Mouse (Mus musculus) midbrain, embryonic 10.5 days (tissue): ENCODE results near the gene Zbtb9. TPM values are rescaled to one million over a fixed set of nuclear protein-coding genes. Genes with fewer than 3 reads are reported as not detected.
A peak's percentile ranks its signal among the peaks of the same experiment; 100 is the strongest.

ENCODE experiments used
- DNase-seq: peaks from one replicate; pipeline ENCODE4 v3.0.0-alpha.2; 2017; ENCODE audit warnings: low spot score
- H3K27ac ChIP-seq: fragments of 300-500 bp; sonication (generic); replicated peaks from 2 replicates; pipeline ENCODE4 v1.5.1; 2016; ENCODE audit warnings: mild to moderate bottlenecking
- H3K27me3 ChIP-seq: fragments of 300-500 bp; sonication (generic); 2 replicates; pipeline ENCODE4 v1.6.1; 2016; ENCODE audit warnings: low read depth, mild to moderate bottlenecking; ENCODE audit not compliant: poor library complexity, severe bottlenecking
- H3K36me3 ChIP-seq: fragments of 300-500 bp; sonication (generic); 2 replicates; pipeline ENCODE4 v1.6.1; 2016; ENCODE audit warnings: mild to moderate bottlenecking, moderate library complexity
- H3K4me1 ChIP-seq: fragments of 300-500 bp; sonication (generic); 2 replicates; pipeline ENCODE4 v1.6.1; 2016
- H3K4me3 ChIP-seq: fragments of 300-500 bp; sonication (generic); 2 replicates; pipeline ENCODE4 v1.5.1; 2016; ENCODE audit warnings: mild to moderate bottlenecking, moderate library complexity
- H3K9me3 ChIP-seq: fragments of 300-500 bp; sonication (generic); replicated peaks from 2 replicates; pipeline ENCODE4 v1.6.1; 2016; ENCODE audit warnings: mild to moderate bottlenecking
- WGBS: fragments of 180-500 bp; shearing (Covaris S2); methylation state at CpG from one replicate; pipeline ENCODE4 v1.1.7; 2016; 5-methylcytosine and 5-hydroxymethylcytosine counted together
- polyA plus RNA-seq: library from polyadenylated mRNA; unstranded; fragments of >200 nt; fragmentation: Nextera tagmentation; extraction: Ambion mirVana; gene quantifications from 2 replicates; pipeline ENCODE4 v1.2.1, GENCODE M21; 2016

Gene Zbtb9
- polyA plus RNA-seq, 1 experiment from 2014 or later, result 18.8 TPM

GRCm38 (mm10) chr17:27011998-27012672, 39.2 kb downstream of the Zbtb9 start:
- no peak for DNase-seq
- Histone ChIP-seq H3K27me3 (no peaks in the 10 kb centered on the region), H3K9me3 (no peaks in the 10 kb centered on the region), H3K36me3 (no peaks in the 10 kb centered on the region), H3K27ac (no peak overlapping the region), H3K4me1 (peaks cover 20% of the 10 kb centered on the region), H3K4me3 (no peak overlapping the region)
- 67% methylated on average over 14 of the region's 14 CpGs for WGBS

- DNase-seq, result no peak
- H3K4me1 ChIP-seq, result peaks cover 27% of the 10 kb centered on the region
- no peaks in the 10 kb centered on the region for H3K27me3 ChIP-seq
- no peaks in the 10 kb centered on the region for H3K36me3 ChIP-seq
- no peak overlapping the region for H3K4me3 ChIP-seq
- 63% methylated on average over 6 of the region's 6 CpGs for WGBS
- H3K27ac ChIP-seq, result no peak overlapping the region
- no peaks in the 10 kb centered on the region for H3K9me3 ChIP-seq
These were observed 39.9 kb downstream of the Zbtb9 start for GRCm38 (mm10) chr17:27012909-27013308.

- peak overlapping the region; percentile 79 for H3K27ac ChIP-seq
- H3K27me3 ChIP-seq, result no peaks in the 10 kb centered on the region
- H3K4me1 ChIP-seq, result peaks cover 26% of the 10 kb centered on the region
- peak overlapping the region; percentile 54 for H3K4me3 ChIP-seq
- 8% methylated on average over 34 of the region's 34 CpGs for WGBS
- H3K9me3 ChIP-seq, result no peaks in the 10 kb centered on the region
- H3K36me3 ChIP-seq, result peaks cover 35% of the 10 kb centered on the region
- peak; percentile 87 for DNase-seq
These were observed 44.9 kb downstream of the Zbtb9 start for GRCm38 (mm10) chr17:27017564-27018499.

GRCm38 (mm10) chr17:27018555-27019196, 45.7 kb downstream of the Zbtb9 start:
- no peak for DNase-seq
- Histone ChIP-seq H3K4me3 (peak overlapping the region; percentile 54), H3K9me3 (no peaks in the 10 kb centered on the region), H3K27me3 (no peaks in the 10 kb centered on the region), H3K36me3 (peaks cover 43% of the 10 kb centered on the region), H3K27ac (peak overlapping the region; percentile 79), H3K4me1 (peaks cover 25% of the 10 kb centered on the region)
- WGBS, result 45% methylated on average over 12 of the region's 12 CpGs

- no peak for DNase-seq
- Histone ChIP-seq H3K27me3 (no peaks in the 10 kb centered on the region), H3K4me3 (no peak overlapping the region), H3K4me1 (peaks cover 19% of the 10 kb centered on the region), H3K36me3 (peaks cover 67% of the 10 kb centered on the region), H3K9me3 (no peaks in the 10 kb centered on the region), H3K27ac (no peak overlapping the region)
- WGBS, result 94% methylated on average over 14 of the region's 14 CpGs
These were observed 48.1 kb downstream of the Zbtb9 start for GRCm38 (mm10) chr17:27021076-27021475.

GRCm38 (mm10) chr17:27021736-27022135, 48.8 kb downstream of the Zbtb9 start:
- Histone ChIP-seq H3K36me3 (peaks cover 70% of the 10 kb centered on the region), H3K27ac (no peak overlapping the region), H3K4me3 (no peak overlapping the region), H3K27me3 (no peaks in the 10 kb centered on the region), H3K4me1 (peaks cover 19% of the 10 kb centered on the region), H3K9me3 (no peaks in the 10 kb centered on the region)
- no peak for DNase-seq
- 96% methylated on average over 9 of the region's 9 CpGs for WGBS

GRCm38 (mm10) chr17:27023342-27023741, 50.4 kb downstream of the Zbtb9 start:
- Histone ChIP-seq H3K27me3 (no peaks in the 10 kb centered on the region), H3K4me1 (peaks cover 19% of the 10 kb centered on the region), H3K36me3 (peaks cover 70% of the 10 kb centered on the region), H3K27ac (no peak overlapping the region), H3K9me3 (no peaks in the 10 kb centered on the region), H3K4me3 (no peak overlapping the region)
- no peak for DNase-seq
- WGBS, result 94% methylated on average over 4 of the region's 4 CpGs

GRCm38 (mm10) chr17:27025326-27025902, 52.4 kb downstream of the Zbtb9 start:
- peaks cover 22% of the 10 kb centered on the region for H3K4me1 ChIP-seq
- H3K4me3 ChIP-seq, result no peak overlapping the region
- no peak overlapping the region for H3K27ac ChIP-seq
- no peaks in the 10 kb centered on the region for H3K27me3 ChIP-seq
- no peaks in the 10 kb centered on the region for H3K9me3 ChIP-seq
- no peak for DNase-seq
- WGBS, result 93% methylated on average over 17 of the region's 17 CpGs
- H3K36me3 ChIP-seq, result peaks cover 59% of the 10 kb centered on the region

GRCm38 (mm10) chr17:27025951-27026350, 53.0 kb downstream of the Zbtb9 start:
- Histone ChIP-seq H3K27ac (no peak overlapping the region), H3K27me3 (no peaks in the 10 kb centered on the region), H3K4me3 (no peak overlapping the region), H3K4me1 (peaks cover 22% of the 10 kb centered on the region), H3K9me3 (no peaks in the 10 kb centered on the region), H3K36me3 (peaks cover 54% of the 10 kb centered on the region)
- DNase-seq, result no peak
- WGBS, result 94% methylated on average over 3 of the region's 3 CpGs

GRCm38 (mm10) chr17:27027460-27028283, 54.7 kb downstream of the Zbtb9 start:
- WGBS, result 48% methylated on average over 12 of the region's 12 CpGs
- DNase-seq, result no peak
- Histone ChIP-seq H3K27me3 (no peaks in the 10 kb centered on the region), H3K9me3 (no peaks in the 10 kb centered on the region), H3K4me3 (peak overlapping the region; percentile 84), H3K36me3 (peaks cover 36% of the 10 kb centered on the region), H3K27ac (peak overlapping the region; percentile 96), H3K4me1 (peaks cover 25% of the 10 kb centered on the region)

GRCm38 (mm10) chr17:27028284-27028795, 55.4 kb downstream of the Zbtb9 start:
- Histone ChIP-seq H3K4me1 (peaks cover 32% of the 10 kb centered on the region), H3K4me3 (peak overlapping the region; percentile 84), H3K27me3 (no peaks in the 10 kb centered on the region), H3K27ac (peak overlapping the region; percentile 96), H3K9me3 (no peaks in the 10 kb centered on the region), H3K36me3 (peaks cover 30% of the 10 kb centered on the region)
- peak; percentile 93 for DNase-seq
- WGBS, result 2% methylated on average over 19 of the region's 19 CpGs
